Mouse (Mus musculus) olfactory bulb, adult 2 months (tissue): Measurements from ENCODE around the gene Psmb4.

Experiments
- CTCF ChIP-seq: fragments of 200-500 bp; IDR thresholded peaks from 2 replicates; pipeline ENCODE4 v1.5.1; 2012; ENCODE audit warnings: low read depth, mild to moderate bottlenecking, low read length, moderate library complexity; ENCODE audit not compliant: insufficient read depth
- POLR2A ChIP-seq: fragments of 200-500 bp; IDR thresholded peaks from 2 replicates; pipeline ENCODE4 v1.6.1; 2012; ENCODE audit warnings: mild to moderate bottlenecking, low read depth, low read length, moderate library complexity; ENCODE audit not compliant: insufficient read depth

DNA sequence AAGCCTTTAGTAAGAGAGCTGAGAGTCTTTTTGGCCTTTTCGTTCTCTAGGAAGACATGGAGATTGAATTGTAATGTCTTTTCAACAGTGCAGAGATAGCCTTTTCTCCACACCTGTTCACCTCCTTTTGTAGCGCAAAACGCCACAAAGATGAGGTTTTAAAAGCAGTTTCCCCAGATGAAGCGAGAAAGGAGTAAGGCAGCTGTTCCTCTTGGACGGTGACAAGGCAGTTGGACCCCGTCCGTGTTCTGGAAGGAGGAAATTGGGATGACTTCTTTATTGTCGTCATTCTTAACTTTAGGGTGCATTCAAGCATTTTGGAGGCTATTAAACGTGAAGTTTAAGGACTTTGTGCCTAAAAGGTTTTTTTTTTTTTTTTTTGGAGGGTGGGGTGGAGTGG, 48.1 kb downstream of the Psmb4 start:
- TF ChIP-seq POLR2A (no peak), CTCF (no peak)
